Mouse (Mus musculus) midbrain, embryonic 13.5 days (tissue): ENCODE measurements around the gene Cnbp. TPM values are rescaled to one million over a fixed set of nuclear protein-coding genes. Genes with fewer than 3 reads are reported as not detected.

Experiments
- ATAC-seq: fragments of 200-750 bp; cut with Nextera tagmentation; 2 replicates; pipeline ENCODE4 v1.8.0; 2017; ENCODE audit warnings: mild to moderate bottlenecking, moderate TSS enrichment, moderate library complexity
- H3K27ac ChIP-seq: fragments of 300-500 bp; sonication (generic); 2 replicates; pipeline ENCODE4 v1.5.1; 2015; ENCODE audit warnings: inconsistent platforms, mild to moderate bottlenecking, moderate library complexity
- H3K27me3 ChIP-seq: fragments of 300-500 bp; sonication (generic); 2 replicates; pipeline ENCODE4 v1.6.1; 2015; ENCODE audit warnings: mild to moderate bottlenecking, inconsistent platforms
- H3K36me3 ChIP-seq: fragments of 300-500 bp; sonication (generic); 2 replicates; pipeline ENCODE4 v1.6.1; 2015; ENCODE audit warnings: mild to moderate bottlenecking, inconsistent platforms
- H3K4me1 ChIP-seq: fragments of 300-500 bp; sonication (generic); replicated peaks from 2 replicates; pipeline ENCODE4 v1.6.1; 2015; ENCODE audit warnings: inconsistent platforms
- H3K4me2 ChIP-seq: fragments of 300-500 bp; sonication (generic); replicated peaks from 2 replicates; pipeline ENCODE4 v1.6.1; 2015; ENCODE audit warnings: moderate library complexity, mild to moderate bottlenecking, inconsistent platforms
- H3K4me3 ChIP-seq: fragments of 300-500 bp; sonication (generic); replicated peaks from 2 replicates; pipeline ENCODE4 v1.5.1; 2015; ENCODE audit warnings: mild to moderate bottlenecking, inconsistent platforms
- H3K9ac ChIP-seq: fragments of 300-500 bp; sonication (generic); replicated peaks from 2 replicates; pipeline ENCODE4 v1.6.1; 2015; ENCODE audit warnings: mild to moderate bottlenecking, inconsistent platforms
- H3K9me3 ChIP-seq: fragments of 300-500 bp; sonication (generic); 2 replicates; pipeline ENCODE4 v1.6.1; 2016; ENCODE audit warnings: mild to moderate bottlenecking, inconsistent platforms
- WGBS: fragments of 180-500 bp; shearing (Covaris S2); methylation state at CpG from one replicate; pipeline ENCODE4 v1.1.7; 2015; 5-methylcytosine and 5-hydroxymethylcytosine counted together
- polyA plus RNA-seq: library from polyadenylated mRNA; unstranded; fragments of >200 nt; fragmentation: Nextera tagmentation; extraction: Ambion mirVana; gene quantifications from 2 replicates; pipeline ENCODE4 v1.2.1, GENCODE M21; 2015

Cnbp gene
- polyA plus RNA-seq, 1 experiment from 2014 or later = 700 TPM

GRCm38 (mm10) chr6:87810713-87811669 is 39.9 kb downstream of the Cnbp start:
- H3K4me2 ChIP-seq = peak overlapping the region; percentile 94
- H3K9me3 ChIP-seq = no peaks in the 10 kb centered on the region
- peak; percentile 25 for ATAC-seq
- H3K4me3 ChIP-seq = peak overlapping the region; percentile 68
- WGBS = 1% methylated on average over 77 of the region's 77 CpGs
- H3K27ac ChIP-seq = peak overlapping the region; percentile 65
- peak overlapping the region; percentile 82 for H3K9ac ChIP-seq
- H3K27me3 ChIP-seq = 0 out of 2 replicates have a peak, but pooled peaks cover 4% of the 10 kb centered on the region
- H3K36me3 ChIP-seq = peaks cover 26% of the 10 kb centered on the region
- H3K4me1 ChIP-seq = peaks cover 21% of the 10 kb centered on the region

- H3K27me3 ChIP-seq = 0 out of 2 replicates have a peak, but pooled peaks cover 4% of the 10 kb centered on the region
- H3K36me3 ChIP-seq = peaks cover 20% of the 10 kb centered on the region
- peak overlapping the region; percentile 68 for H3K4me3 ChIP-seq
- peaks cover 21% of the 10 kb centered on the region for H3K4me1 ChIP-seq
- H3K27ac ChIP-seq = no peak overlapping the region
- 0 out of 2 replicates have a peak overlapping the region, but pooled peaks have one; percentile 82 for H3K9ac ChIP-seq
- WGBS = 41% methylated on average over 6 of the region's 6 CpGs
- peak overlapping the region; percentile 94 for H3K4me2 ChIP-seq
- ATAC-seq = no peak
- no peaks in the 10 kb centered on the region for H3K9me3 ChIP-seq
Measured at GRCm38 (mm10) chr6:87810311-87810710, 40.6 kb downstream of the Cnbp start.

- Histone ChIP-seq H3K27ac (no peak overlapping the region), H3K27me3 (0 out of 2 replicates have a peak, but pooled peaks cover 4% of the 10 kb centered on the region), H3K36me3 (peaks cover 14% of the 10 kb centered on the region), H3K4me1 (peaks cover 21% of the 10 kb centered on the region), H3K4me3 (no peak overlapping the region), H3K9me3 (no peaks in the 10 kb centered on the region), H3K9ac (no peak overlapping the region), H3K4me2 (peak overlapping the region; percentile 94)
- 91% methylated on average over 6 of the region's 6 CpGs for WGBS
- ATAC-seq = no peak
Measured at GRCm38 (mm10) chr6:87809651-87810161, 41.2 kb downstream of the Cnbp start.

- WGBS = 86% methylated on average over 2 of the region's 2 CpGs
- Histone ChIP-seq H3K4me3 (no peak overlapping the region), H3K9me3 (no peaks in the 10 kb centered on the region), H3K4me1 (peaks cover 21% of the 10 kb centered on the region), H3K27me3 (0 out of 2 replicates have a peak, but pooled peaks cover 4% of the 10 kb centered on the region), H3K4me2 (no peak overlapping the region), H3K36me3 (peaks cover 9% of the 10 kb centered on the region; the same call in 1 of the 2 replicates), H3K9ac (no peak overlapping the region), H3K27ac (no peak overlapping the region)
- ATAC-seq = no peak
Measured at GRCm38 (mm10) chr6:87809144-87809543, 41.8 kb downstream of the Cnbp start.

- Histone ChIP-seq H3K27ac (no peak overlapping the region), H3K27me3 (0 out of 2 replicates have a peak, but pooled peaks cover under 1% of the 10 kb centered on the region), H3K9me3 (no peaks in the 10 kb centered on the region), H3K4me2 (no peak overlapping the region), H3K9ac (no peak overlapping the region), H3K4me3 (no peak overlapping the region), H3K4me1 (peaks cover 21% of the 10 kb centered on the region), H3K36me3 (peaks cover 4% of the 10 kb centered on the region; the same call in 1 of the 2 replicates)
- ATAC-seq = no peak
- WGBS = 77% methylated on average over 3 of the region's 3 CpGs
Measured at GRCm38 (mm10) chr6:87808521-87808920, 42.4 kb downstream of the Cnbp start.

GRCm38 (mm10) chr6:87807735-87808440 is 43.0 kb downstream of the Cnbp start:
- Histone ChIP-seq H3K27me3 (no peaks in the 10 kb centered on the region), H3K4me2 (no peak overlapping the region), H3K27ac (no peak overlapping the region), H3K9me3 (no peaks in the 10 kb centered on the region), H3K9ac (no peak overlapping the region), H3K36me3 (peaks cover 4% of the 10 kb centered on the region; the same call in 1 of the 2 replicates), H3K4me3 (no peak overlapping the region), H3K4me1 (peaks cover 21% of the 10 kb centered on the region)
- WGBS = 83% methylated on average over 4 of the region's 4 CpGs
- ATAC-seq = no peak

GRCm38 (mm10) chr6:87806857-87807256 is 44.0 kb downstream of the Cnbp start:
- Histone ChIP-seq H3K36me3 (peaks cover 6% of the 10 kb centered on the region; the same call in 1 of the 2 replicates), H3K27me3 (no peaks in the 10 kb centered on the region), H3K4me1 (peaks cover 15% of the 10 kb centered on the region), H3K9me3 (no peaks in the 10 kb centered on the region), H3K27ac (no peak overlapping the region), H3K4me3 (no peak overlapping the region), H3K9ac (no peak overlapping the region), H3K4me2 (no peak overlapping the region)
- ATAC-seq = no peak
- 52% methylated on average over 2 of the region's 2 CpGs for WGBS

- Histone ChIP-seq H3K4me1 (peaks cover 12% of the 10 kb centered on the region), H3K4me3 (no peak overlapping the region), H3K9me3 (no peaks in the 10 kb centered on the region), H3K27me3 (no peaks in the 10 kb centered on the region), H3K36me3 (peaks cover 6% of the 10 kb centered on the region; the same call in 1 of the 2 replicates), H3K27ac (no peak overlapping the region), H3K4me2 (no peak overlapping the region), H3K9ac (no peak overlapping the region)
- no peak for ATAC-seq
- WGBS = 87% methylated on average over 2 of the region's 2 CpGs
Measured at GRCm38 (mm10) chr6:87806028-87806427, 44.9 kb downstream of the Cnbp start.

- Histone ChIP-seq H3K4me2 (no peak overlapping the region), H3K36me3 (peaks cover 6% of the 10 kb centered on the region; the same call in 1 of the 2 replicates)
- 91% methylated on average over 7 of the region's 7 CpGs for WGBS
Measured at GRCm38 (mm10) chr6:87805448-87805847, 45.5 kb downstream of the Cnbp start.

GRCm38 (mm10) chr6:87804886-87805285 is 46.0 kb downstream of the Cnbp start:
- Histone ChIP-seq H3K27me3 (no peaks in the 10 kb centered on the region), H3K4me3 (no peak overlapping the region), H3K9ac (no peak overlapping the region), H3K27ac (no peak overlapping the region), H3K4me2 (no peak overlapping the region), H3K4me1 (0 out of 2 replicates have a peak, but pooled peaks cover 3% of the 10 kb centered on the region), H3K36me3 (peaks cover 6% of the 10 kb centered on the region; the same call in 1 of the 2 replicates), H3K9me3 (no peaks in the 10 kb centered on the region)
- no peak for ATAC-seq
- WGBS = 77% methylated on average over 7 of the region's 7 CpGs

More at GRCm38 (mm10) chr6:87805448-87805847, 45.5 kb downstream of the Cnbp start:
- no peaks in the 10 kb centered on the region for H3K27me3 ChIP-seq
- H3K9me3 ChIP-seq = no peaks in the 10 kb centered on the region
- H3K27ac ChIP-seq = no peak overlapping the region
- no peak overlapping the region for H3K9ac ChIP-seq
- peaks cover 6% of the 10 kb centered on the region for H3K4me1 ChIP-seq
- no peak for ATAC-seq
- no peak overlapping the region for H3K4me3 ChIP-seq

- no peaks in the 10 kb centered on the region for H3K27me3 ChIP-seq
- H3K4me2 ChIP-seq = no peak overlapping the region
- 82% methylated on average over 1 of the region's 1 CpGs for WGBS
- H3K9me3 ChIP-seq = no peaks in the 10 kb centered on the region
- H3K9ac ChIP-seq = no peak overlapping the region
- H3K4me3 ChIP-seq = no peak overlapping the region
- no peak for ATAC-seq
- peaks cover 6% of the 10 kb centered on the region; the same call in 1 of the 2 replicates for H3K36me3 ChIP-seq
- 0 out of 2 replicates have a peak, but pooled peaks cover 3% of the 10 kb centered on the region for H3K4me1 ChIP-seq
- H3K27ac ChIP-seq = no peak overlapping the region
Measured at GRCm38 (mm10) chr6:87804036-87804435, 46.9 kb downstream of the Cnbp start.
